Mouse (Mus musculus) bone marrow, adult 2 months (tissue): Measurements from ENCODE around the gene Zfp282.

Experiments used
- CTCF ChIP-seq: fragments of 200-500 bp; IDR thresholded peaks from 2 replicates; pipeline ENCODE4 v1.5.1; 2011; ENCODE audit warnings: low read length, control low read depth; ENCODE audit not compliant: control insufficient read depth, insufficient read depth
- POLR2A ChIP-seq: fragments of 200-500 bp; IDR thresholded peaks from 2 replicates; pipeline ENCODE4 v1.6.1; 2011; ENCODE audit warnings: low read depth, mild to moderate bottlenecking, control low read depth, low read length, borderline replicate concordance; ENCODE audit not compliant: control insufficient read depth

DNA sequence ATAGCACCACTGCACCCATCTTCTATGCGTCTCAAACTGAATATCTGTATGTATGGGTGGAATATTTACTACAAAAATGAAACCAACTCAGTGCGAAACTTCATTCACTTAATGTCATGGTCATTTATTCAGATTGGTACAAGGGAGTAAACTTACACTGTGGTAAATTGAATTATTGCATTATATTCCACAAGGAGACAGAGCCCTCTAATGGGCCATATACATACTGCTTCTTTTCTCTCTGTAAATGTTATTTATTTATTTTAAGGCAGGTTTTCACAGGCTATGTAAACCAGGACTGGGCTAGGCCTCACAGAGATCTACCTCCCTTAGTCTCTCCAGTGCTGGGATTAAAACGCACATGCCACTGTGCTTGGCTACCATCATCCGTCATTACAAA is 49.5 kb upstream of the Zfp282 start:
- no peak for TF ChIP-seq POLR2A
- TF ChIP-seq CTCF: no peak
